Mouse (Mus musculus) lung, embryonic 14.5 days (tissue): Measurements from ENCODE around the gene Mlst8. TPM values are rescaled to one million over a fixed set of nuclear protein-coding genes. Genes with fewer than 3 reads are reported as not detected.

ENCODE experiments used
- ATAC-seq: fragments of 200-750 bp; cut with Nextera tagmentation; 2 replicates; pipeline ENCODE4 v1.8.0; 2017; ENCODE audit warnings: mild to moderate bottlenecking, moderate TSS enrichment, moderate library complexity; ENCODE audit not compliant: insufficient read depth
- DNase-seq: peaks from one replicate; pipeline ENCODE4 v3.0.0-alpha.2; 2015
- H3K27ac ChIP-seq: fragments of 300-500 bp; sonication (generic); 2 replicates; pipeline ENCODE4 v1.5.1; 2014; ENCODE audit warnings: low read depth, mild to moderate bottlenecking, moderate library complexity
- H3K27me3 ChIP-seq: fragments of 300-500 bp; sonication (generic); 2 replicates; pipeline ENCODE4 v1.6.1; 2014; ENCODE audit warnings: low read length, control low read depth; ENCODE audit not compliant: insufficient read depth
- H3K36me3 ChIP-seq: fragments of 300-500 bp; sonication (generic); 2 replicates; pipeline ENCODE4 v1.6.1; 2014; ENCODE audit warnings: control low read depth; ENCODE audit not compliant: insufficient read depth
- H3K4me1 ChIP-seq: fragments of 300-500 bp; sonication (generic); 2 replicates; pipeline ENCODE4 v1.6.1; 2014; ENCODE audit warnings: antibody characterized with exemption, control low read depth; ENCODE audit not compliant: insufficient read depth
- H3K4me2 ChIP-seq: fragments of 300-500 bp; sonication (generic); 2 replicates; pipeline ENCODE4 v1.6.1; 2014; ENCODE audit warnings: mild to moderate bottlenecking
- H3K4me3 ChIP-seq: fragments of 300-500 bp; sonication (generic); 2 replicates; pipeline ENCODE4 v1.5.1; 2014; ENCODE audit warnings: low read depth, low read length
- H3K9ac ChIP-seq: fragments of 300-500 bp; sonication (generic); 2 replicates; pipeline ENCODE4 v1.6.1; 2014
- H3K9me3 ChIP-seq: fragments of 300-500 bp; sonication (generic); 2 replicates; pipeline ENCODE4 v1.6.1; 2016; ENCODE audit warnings: low read depth, low read length, control low read depth
- CTCF ChIP-seq: IDR thresholded peaks from 2 replicates; pipeline ENCODE4 v1.5.1; 2016; ENCODE audit warnings: antibody characterized with exemption, low read depth
- WGBS: fragments of 180-500 bp; shearing (Covaris S2); extraction: QIAGEN DNeasy Blood & Tissue Kit; methylation state at CpG from one replicate; pipeline ENCODE4 v1.1.7; 2014; 5-methylcytosine and 5-hydroxymethylcytosine counted together
- polyA plus RNA-seq: library from polyadenylated mRNA; unstranded; fragments of >200 nt; fragmentation: Nextera tagmentation; extraction: Ambion mirVana; gene quantifications from 2 replicates; pipeline ENCODE4 v1.2.1, GENCODE M21; 2014

The Mlst8 gene
- polyA plus RNA-seq, 1 experiment from 2014 or later, result 30.2 TPM

- no peak for ATAC-seq
- no peak overlapping the region for H3K4me3 ChIP-seq
- no peak for TF ChIP-seq CTCF
These were observed 25.5 kb downstream of the Mlst8 start for GRCm38 (mm10) chr17:24453372-24453771.

GRCm38 (mm10) chr17:24451220-24451619 is 27.7 kb downstream of the Mlst8 start:
- 96% methylated on average over 6 of the region's 6 CpGs for WGBS
- no peak for DNase-seq
- no peak overlapping the region for H3K4me3 ChIP-seq
- no peak for TF ChIP-seq CTCF
- no peaks in the 10 kb centered on the region for H3K27me3 ChIP-seq
- no peak overlapping the region for H3K4me2 ChIP-seq
- peaks cover 48% of the 10 kb centered on the region for H3K36me3 ChIP-seq
- H3K9ac ChIP-seq, result no peak overlapping the region
- H3K9me3 ChIP-seq, result no peaks in the 10 kb centered on the region
- no peak for ATAC-seq
- no peak overlapping the region for H3K27ac ChIP-seq
- H3K4me1 ChIP-seq, result 0 out of 2 replicates have a peak, but pooled peaks cover 5% of the 10 kb centered on the region

More at GRCm38 (mm10) chr17:24453372-24453771, 25.5 kb downstream of the Mlst8 start:
- H3K27ac ChIP-seq, result no peak overlapping the region
- no peaks in the 10 kb centered on the region for H3K27me3 ChIP-seq
- no peaks in the 10 kb centered on the region for H3K9me3 ChIP-seq
- no peak overlapping the region for H3K9ac ChIP-seq
- no peak for DNase-seq
- peaks cover 27% of the 10 kb centered on the region for H3K36me3 ChIP-seq
- H3K4me2 ChIP-seq, result peak overlapping the region; percentile 59
- WGBS, result 73% methylated on average over 2 of the region's 2 CpGs
- 0 out of 2 replicates have a peak, but pooled peaks cover 5% of the 10 kb centered on the region for H3K4me1 ChIP-seq

- no peak for DNase-seq
- Histone ChIP-seq H3K4me2 (no peak overlapping the region), H3K4me3 (no peak overlapping the region), H3K27ac (no peak overlapping the region), H3K9me3 (no peaks in the 10 kb centered on the region), H3K27me3 (no peaks in the 10 kb centered on the region), H3K9ac (no peak overlapping the region), H3K4me1 (0 out of 2 replicates have a peak, but pooled peaks cover 5% of the 10 kb centered on the region), H3K36me3 (peaks cover 65% of the 10 kb centered on the region)
- ATAC-seq, result no peak
- WGBS, result 87% methylated on average over 6 of the region's 6 CpGs
- TF ChIP-seq CTCF, result no peak
These were observed 29.4 kb downstream of the Mlst8 start for GRCm38 (mm10) chr17:24449507-24449906.

- no peak overlapping the region for H3K9ac ChIP-seq
- no peaks in the 10 kb centered on the region for H3K27me3 ChIP-seq
- H3K36me3 ChIP-seq, result peaks cover 86% of the 10 kb centered on the region
- H3K4me3 ChIP-seq, result no peak overlapping the region
- no peaks in the 10 kb centered on the region for H3K9me3 ChIP-seq
- no peaks in the 10 kb centered on the region for H3K4me1 ChIP-seq
- no peak overlapping the region for H3K4me2 ChIP-seq
- no peak for TF ChIP-seq CTCF
- no peak overlapping the region for H3K27ac ChIP-seq
- DNase-seq, result no peak
- WGBS, result 93% methylated on average over 8 of the region's 8 CpGs
- no peak for ATAC-seq
These were observed 32.3 kb downstream of the Mlst8 start for GRCm38 (mm10) chr17:24446590-24446989.

- no peak for ATAC-seq
- H3K27me3 ChIP-seq, result no peaks in the 10 kb centered on the region
- H3K4me3 ChIP-seq, result no peak overlapping the region
- H3K36me3 ChIP-seq, result peaks cover 89% of the 10 kb centered on the region
- 85% methylated on average over 4 of the region's 4 CpGs for WGBS
- no peak for DNase-seq
- TF ChIP-seq CTCF, result no peak
- no peak overlapping the region for H3K9ac ChIP-seq
- H3K4me2 ChIP-seq, result no peak overlapping the region
- H3K4me1 ChIP-seq, result no peaks in the 10 kb centered on the region
- no peaks in the 10 kb centered on the region for H3K9me3 ChIP-seq
- no peak overlapping the region for H3K27ac ChIP-seq
These were observed 35.5 kb downstream of the Mlst8 start for GRCm38 (mm10) chr17:24443409-24443808.

- H3K4me2 ChIP-seq, result no peak within 1 kb of the TSS
- H3K9me3 ChIP-seq, result no peaks in the 10 kb centered on the region
- no peak within 1 kb of the TSS for H3K9ac ChIP-seq
- no peak for DNase-seq
- peaks cover 89% of the 10 kb centered on the region for H3K36me3 ChIP-seq
- no peak for TF ChIP-seq CTCF
- H3K27ac ChIP-seq, result no peak within 1 kb of the TSS
- no peaks in the 10 kb centered on the region for H3K4me1 ChIP-seq
- no peak within 1 kb of the TSS for H3K4me3 ChIP-seq
- no peaks in the 10 kb centered on the region for H3K27me3 ChIP-seq
- 79% methylated on average over 7 of the region's 7 CpGs for WGBS
- ATAC-seq, result no peak
These were observed 36.2 kb downstream of the Mlst8 start, which contains the start of gene Dnase1l2 for GRCm38 (mm10) chr17:24442632-24443155. Gene Dnase1l2 (minus strand): TSS chr17:24443105.

GRCm38 (mm10) chr17:24442107-24442506 is 36.8 kb downstream of the Mlst8 start:
- peaks cover 88% of the 10 kb centered on the region for H3K36me3 ChIP-seq
- DNase-seq (no peak), ATAC-seq (no peak)
- no peak overlapping the region for H3K9ac ChIP-seq
- H3K9me3 ChIP-seq, result no peaks in the 10 kb centered on the region
- no peaks in the 10 kb centered on the region for H3K4me1 ChIP-seq
- H3K4me2 ChIP-seq, result no peak overlapping the region
- no peak overlapping the region for H3K4me3 ChIP-seq
- H3K27me3 ChIP-seq, result no peaks in the 10 kb centered on the region
- H3K27ac ChIP-seq, result no peak overlapping the region
- no peak for TF ChIP-seq CTCF
- WGBS, result 84% methylated on average over 14 of the region's 14 CpGs
